In the genomic region with DNA sequence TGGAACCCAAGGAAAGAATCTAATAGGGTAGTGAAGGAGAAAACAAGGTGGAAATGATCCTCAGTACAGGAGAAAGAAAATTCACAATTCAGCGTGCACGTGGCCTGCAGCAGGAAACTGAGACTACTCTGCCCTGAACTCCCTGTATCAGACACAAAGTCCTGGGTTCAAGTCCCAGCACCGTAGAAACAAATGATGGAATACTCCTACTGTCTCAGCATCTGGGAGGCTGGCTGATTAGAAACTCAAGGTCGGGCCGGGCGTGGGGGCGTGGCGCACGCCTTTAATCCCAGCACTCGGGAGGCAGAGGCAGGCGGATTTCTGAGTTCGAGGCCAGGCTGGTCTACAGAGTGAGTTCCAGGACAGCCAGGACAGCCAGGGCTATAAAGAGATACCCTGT, we compare ENCODE assay signal across 26 mouse cellular contexts.
"Had no signal": no experiment of that assay in that cellular context is flagged by ENCODE, and none has a peak within 500 bp of the region (broad histone marks: within the 10 kb centered on the region; RNA-seq: fewer than 3 reads in every experiment).

No protein-coding gene starts in this region.

- H3K9ac ChIP-seq: heart, embryonic 13.5 days; heart, embryonic 15.5 days; hindbrain, embryonic 12.5 days; hindbrain, embryonic 14.5 days; intestine, embryonic 15.5 days; limb, embryonic 12.5 days had no signal

- H3K9me3 ChIP-seq: heart, embryonic 13.5 days; heart, embryonic 15.5 days; hindbrain, embryonic 10.5 days; hindbrain, embryonic 12.5 days; intestine, embryonic 15.5 days; limb, embryonic 10.5 days; limb, embryonic 12.5 days had no signal

- H3K27me3 ChIP-seq: heart, embryonic 13.5 days; heart, embryonic 15.5 days; hindbrain, embryonic 12.5 days; intestine, embryonic 15.5 days; limb, embryonic 12.5 days had no signal

- H3K4me2 ChIP-seq: heart, embryonic 13.5 days; heart, embryonic 15.5 days; hindbrain, embryonic 12.5 days; hindbrain, embryonic 14.5 days; intestine, embryonic 15.5 days; limb, embryonic 12.5 days; liver, embryonic 11.5 days had no signal

- H3K27ac ChIP-seq: gastrocnemius, adult 2 months; heart, adult 2 months; heart, embryonic 13.5 days; heart, embryonic 15.5 days; hindbrain, embryonic 10.5 days; hindbrain, embryonic 12.5 days; hindbrain, embryonic 14.5 days; intestine, embryonic 15.5 days; layer of hippocampus, adult 2 months; left cerebral cortex, adult 2 months; limb, embryonic 10.5 days; limb, embryonic 12.5 days had no signal

- ATAC-seq: hindbrain, embryonic 16.5 days; inflammation-experienced regulatory T-cells, adult 6 months; intestine, embryonic 15.5 days; intestine, postnatal 0 days had no signal

- DNase-seq: gastrocnemius, adult 2 months; gastrocnemius, postnatal 10 days; gastrocnemius, postnatal 25 days; heart, adult 2 months; heart, postnatal 14 days; heart, postnatal 4 days; kidney, adult 18-20 months; kidney, adult 8-10 months; kidney, postnatal 10 days; kidney, postnatal 25 days; kidney, postnatal 4 days; liver had no signal

- H3K4me3 ChIP-seq: gastrocnemius, adult 2 months; heart, adult 2 months; heart, embryonic 13.5 days; heart, embryonic 15.5 days; hindbrain, embryonic 10.5 days; hindbrain, embryonic 12.5 days; intestine, embryonic 15.5 days; layer of hippocampus, adult 2 months; left cerebral cortex, adult 2 months; limb, embryonic 10.5 days; limb, embryonic 12.5 days had no signal
